Mouse (Mus musculus): ENCODE data around the gene Akap2. TPM values are rescaled to one million over a fixed set of nuclear protein-coding genes. Genes with fewer than 3 reads are reported as not detected.

The Akap2 gene
- polyA plus RNA-seq, 1 experiment from 2014 or later: 21.3 TPM

DNA sequence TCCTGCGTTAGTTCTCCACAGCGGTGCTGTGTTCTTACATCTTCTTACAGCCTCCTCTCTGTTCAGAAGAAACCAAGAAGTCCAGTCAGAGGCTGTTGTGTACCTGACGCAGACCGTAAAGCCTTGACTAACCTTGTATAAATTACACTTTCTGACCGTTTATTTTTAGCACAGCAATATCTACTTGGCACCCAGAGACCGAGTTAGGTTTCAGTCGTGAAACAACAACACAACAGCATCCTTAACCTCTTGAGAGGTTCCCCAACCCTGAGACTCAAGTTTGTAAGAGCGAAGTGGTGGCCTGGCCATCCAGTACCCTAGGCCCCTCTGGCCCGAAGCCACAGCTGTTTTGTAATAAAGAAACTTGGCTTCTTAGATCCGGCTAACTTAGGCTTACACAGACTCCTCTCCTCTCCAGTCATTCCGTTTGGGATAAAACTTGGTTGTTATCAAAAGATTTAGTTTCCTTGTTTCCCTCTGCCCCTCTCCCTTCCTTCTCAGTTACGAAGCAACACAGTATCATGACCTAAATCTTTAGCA is 32.7 kb upstream of the Akap2 start:
- peak overlapping the region; percentile 25; the same call in 1 of the 2 replicates for H3K27ac ChIP-seq (replicated peaks)
- H3K4me1 ChIP-seq: peaks cover 42% of the 10 kb centered on the region
- H3K27me3 ChIP-seq (replicated peaks; ENCODE audit: low read depth, poor library complexity, severe bottlenecking): no peaks in the 10 kb centered on the region
- H3K36me3 ChIP-seq (replicated peaks): 0 out of 2 replicates have a peak, but pooled peaks cover under 1% of the 10 kb centered on the region
- H3K4me3 ChIP-seq: no peak overlapping the region
- 74% methylated on average over 12 of the region's 12 CpGs for WGBS
- no peak for DNase-seq (ENCODE audit: low spot score)
- no peaks in the 10 kb centered on the region for H3K9me3 ChIP-seq

- Histone ChIP-seq H3K4me3 (no peak overlapping the region), H3K27me3 (replicated peaks; ENCODE audit: low read depth, poor library complexity, severe bottlenecking) (no peaks in the 10 kb centered on the region), H3K9me3 (no peaks in the 10 kb centered on the region), H3K27ac (replicated peaks) (no peak overlapping the region), H3K36me3 (replicated peaks) (peaks cover 5% of the 10 kb centered on the region; the same call in 1 of the 2 replicates), H3K4me1 (peaks cover 41% of the 10 kb centered on the region)
- no peak for DNase-seq (ENCODE audit: low spot score)
- 71% methylated on average over 3 of the region's 3 CpGs for WGBS
These were observed 30.7 kb upstream of the Akap2 start for GRCm38 (mm10) chr4:57686736-57687135.

GRCm38 (mm10) chr4:57687583-57687982 is 29.9 kb upstream of the Akap2 start:
- H3K27me3 ChIP-seq (replicated peaks; ENCODE audit: low read depth, poor library complexity, severe bottlenecking): no peaks in the 10 kb centered on the region
- no peak overlapping the region for H3K4me3 ChIP-seq
- 88% methylated on average over 3 of the region's 3 CpGs for WGBS
- H3K9me3 ChIP-seq: no peaks in the 10 kb centered on the region
- H3K36me3 ChIP-seq (replicated peaks): peaks cover 5% of the 10 kb centered on the region; the same call in 1 of the 2 replicates
- no peak overlapping the region for H3K27ac ChIP-seq (replicated peaks)
- peaks cover 38% of the 10 kb centered on the region for H3K4me1 ChIP-seq
- no peak for DNase-seq (ENCODE audit: low spot score)

- H3K9me3 ChIP-seq: no peaks in the 10 kb centered on the region
- WGBS: 71% methylated on average over 9 of the region's 9 CpGs
These were observed 29.3 kb upstream of the Akap2 start for GRCm38 (mm10) chr4:57688131-57688530.

GRCm38 (mm10) chr4:57690001-57690400 is 27.5 kb upstream of the Akap2 start:
- Histone ChIP-seq H3K4me1 (peaks cover 29% of the 10 kb centered on the region), H3K27me3 (replicated peaks; ENCODE audit: low read depth, poor library complexity, severe bottlenecking) (no peaks in the 10 kb centered on the region), H3K9me3 (no peaks in the 10 kb centered on the region), H3K27ac (replicated peaks) (no peak overlapping the region), H3K36me3 (replicated peaks) (peaks cover 5% of the 10 kb centered on the region; the same call in 1 of the 2 replicates), H3K4me3 (no peak overlapping the region)
- no peak for DNase-seq (ENCODE audit: low spot score)
- 70% methylated on average over 6 of the region's 6 CpGs for WGBS

More at GRCm38 (mm10) chr4:57688131-57688530, 29.3 kb upstream of the Akap2 start:
- Histone ChIP-seq H3K4me3 (no peak overlapping the region), H3K36me3 (replicated peaks) (peaks cover 5% of the 10 kb centered on the region; the same call in 1 of the 2 replicates), H3K4me1 (peaks cover 36% of the 10 kb centered on the region), H3K27me3 (replicated peaks; ENCODE audit: low read depth, poor library complexity, severe bottlenecking) (no peaks in the 10 kb centered on the region), H3K27ac (replicated peaks) (no peak overlapping the region)
- no peak for DNase-seq (ENCODE audit: low spot score)

DNA sequence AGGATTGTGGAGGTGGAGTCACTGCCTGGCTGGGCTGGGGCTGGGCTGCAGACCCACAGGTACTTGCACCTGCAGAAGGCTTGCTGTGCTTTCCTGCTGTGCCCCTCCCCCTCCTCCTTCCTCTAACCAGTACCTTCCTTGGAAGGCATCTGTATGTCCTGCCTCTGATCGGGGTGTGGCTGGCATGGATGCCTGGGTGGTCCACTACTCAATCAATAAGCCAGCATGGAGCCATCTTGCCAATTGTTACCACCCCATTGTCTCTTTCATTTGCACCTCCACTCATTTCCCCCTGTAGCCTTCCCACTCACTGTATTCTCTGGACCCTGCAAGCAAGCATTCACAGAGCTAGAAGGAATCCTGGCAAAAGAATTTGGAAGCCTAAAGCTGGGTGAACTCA is 26.7 kb upstream of the Akap2 start:
- 57% methylated on average over 1 of the region's 1 CpGs for WGBS
- DNase-seq (ENCODE audit: low spot score): no peak
- H3K27ac ChIP-seq (replicated peaks): 0 out of 2 replicates have a peak overlapping the region, but pooled peaks have one; percentile 4
- peaks cover 26% of the 10 kb centered on the region for H3K4me1 ChIP-seq
- H3K9me3 ChIP-seq: no peaks in the 10 kb centered on the region
- no peaks in the 10 kb centered on the region for H3K27me3 ChIP-seq (replicated peaks; ENCODE audit: low read depth, poor library complexity, severe bottlenecking)
- H3K36me3 ChIP-seq (replicated peaks): peaks cover 5% of the 10 kb centered on the region; the same call in 1 of the 2 replicates
- no peak overlapping the region for H3K4me3 ChIP-seq

GRCm38 (mm10) chr4:57694356-57695136 is 22.9 kb upstream of the Akap2 start:
- Histone ChIP-seq H3K9me3 (no peaks in the 10 kb centered on the region), H3K27me3 (replicated peaks; ENCODE audit: low read depth, poor library complexity, severe bottlenecking) (no peaks in the 10 kb centered on the region), H3K4me1 (peaks cover 14% of the 10 kb centered on the region), H3K36me3 (replicated peaks) (peaks cover 5% of the 10 kb centered on the region; the same call in 1 of the 2 replicates), H3K4me3 (no peak overlapping the region), H3K27ac (replicated peaks) (no peak overlapping the region)
- no peak for DNase-seq (ENCODE audit: low spot score)
- WGBS: 87% methylated on average over 5 of the region's 5 CpGs

DNA sequence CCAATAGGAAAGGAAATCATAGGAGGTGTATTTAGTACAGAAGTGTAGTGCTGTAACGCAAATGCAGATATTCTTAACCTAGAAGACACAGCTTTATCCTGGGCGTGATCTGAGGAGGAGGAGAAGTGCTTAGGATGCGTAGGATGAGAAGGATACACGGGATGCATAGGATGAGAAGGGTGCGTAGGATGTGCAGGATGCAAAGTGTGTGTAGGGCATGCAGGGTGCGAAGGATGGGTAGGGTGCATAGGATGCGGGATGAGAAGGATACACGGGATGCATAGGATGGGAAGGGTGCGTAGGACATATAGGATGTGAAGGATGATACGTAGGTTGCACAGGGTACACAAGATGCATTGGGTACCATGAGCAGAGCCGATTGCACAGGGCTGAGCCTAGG is 20.5 kb upstream of the Akap2 start:
- DNase-seq (ENCODE audit: low spot score): no peak
- H3K9me3 ChIP-seq: no peaks in the 10 kb centered on the region
- 97% methylated on average over 11 of the region's 11 CpGs for WGBS

DNA sequence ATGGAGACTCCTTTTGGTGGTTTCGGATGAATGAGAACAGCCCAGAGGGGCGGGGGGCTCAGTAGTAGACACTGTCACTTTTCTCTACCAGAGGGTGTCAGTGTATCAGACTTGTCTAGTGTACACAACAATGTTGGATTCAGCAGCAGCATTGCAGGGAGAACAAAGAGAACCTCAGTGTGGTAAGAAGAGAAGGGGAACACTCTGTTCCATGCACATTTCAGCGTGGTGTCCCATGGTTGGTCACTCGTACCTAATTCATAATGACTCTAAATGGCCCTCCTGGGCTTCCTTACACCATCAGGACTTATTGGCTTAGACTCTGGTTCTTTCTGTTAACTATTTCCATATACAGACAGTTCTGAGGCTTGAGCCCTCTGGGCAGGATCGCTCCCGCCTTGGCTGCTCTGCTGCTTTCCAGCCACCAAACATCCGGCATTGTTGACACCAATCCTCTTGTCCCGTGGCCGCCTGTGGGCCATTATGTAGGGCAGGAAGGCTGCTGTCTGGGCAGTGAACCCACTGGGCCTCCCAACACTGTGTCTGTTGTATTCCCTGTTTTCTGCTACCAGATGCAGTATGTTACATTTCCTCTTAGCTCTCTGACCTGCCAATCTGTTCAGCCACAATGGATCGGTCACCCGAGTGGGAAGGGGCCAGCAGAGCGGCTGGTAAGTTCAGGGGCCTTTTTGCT is 19.4 kb upstream of the Akap2 start:
- Histone ChIP-seq H3K27ac (replicated peaks) (peak overlapping the region; percentile 15; the same call in 1 of the 2 replicates), H3K36me3 (replicated peaks) (no peaks in the 10 kb centered on the region), H3K9me3 (no peaks in the 10 kb centered on the region), H3K4me1 (peaks cover 9% of the 10 kb centered on the region), H3K27me3 (replicated peaks; ENCODE audit: low read depth, poor library complexity, severe bottlenecking) (no peaks in the 10 kb centered on the region), H3K4me3 (no peak overlapping the region)
- DNase-seq (ENCODE audit: low spot score): peak; percentile 39
- 49% methylated on average over 12 of the region's 12 CpGs for WGBS

More for the DNA sequence above, 20.5 kb upstream of the Akap2 start:
- H3K27ac ChIP-seq (replicated peaks): no peak overlapping the region
- H3K27me3 ChIP-seq (replicated peaks; ENCODE audit: low read depth, poor library complexity, severe bottlenecking): no peaks in the 10 kb centered on the region
- no peak overlapping the region for H3K4me3 ChIP-seq
- peaks cover 9% of the 10 kb centered on the region for H3K4me1 ChIP-seq
- H3K36me3 ChIP-seq (replicated peaks): no peaks in the 10 kb centered on the region

DNA sequence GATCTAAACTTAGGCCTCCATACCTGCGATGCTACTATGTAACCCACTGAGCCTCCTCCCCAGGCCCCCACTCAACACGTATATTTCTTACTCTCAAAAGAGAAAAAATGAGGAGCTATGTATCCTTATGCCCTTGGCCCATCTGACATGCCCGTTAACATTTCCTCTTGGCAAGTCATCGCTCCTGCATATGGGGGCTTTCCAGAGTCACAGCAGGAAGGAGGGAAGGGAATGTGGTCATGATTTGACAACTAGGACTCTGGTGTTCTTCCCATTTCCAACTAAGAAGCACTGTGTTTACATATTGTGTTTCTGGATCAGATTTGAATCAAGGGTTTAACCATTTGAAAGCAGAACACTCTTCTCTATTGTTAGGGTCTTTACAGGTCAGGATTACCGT is 15.9 kb upstream of the Akap2 start:
- Histone ChIP-seq H3K27ac (replicated peaks) (no peak overlapping the region), H3K4me3 (no peak overlapping the region), H3K27me3 (replicated peaks; ENCODE audit: low read depth, poor library complexity, severe bottlenecking) (no peaks in the 10 kb centered on the region), H3K9me3 (no peaks in the 10 kb centered on the region), H3K4me1 (peaks cover 13% of the 10 kb centered on the region), H3K36me3 (replicated peaks) (no peaks in the 10 kb centered on the region)
- 88% methylated on average over 5 of the region's 5 CpGs for WGBS
- DNase-seq (ENCODE audit: low spot score): no peak

DNA sequence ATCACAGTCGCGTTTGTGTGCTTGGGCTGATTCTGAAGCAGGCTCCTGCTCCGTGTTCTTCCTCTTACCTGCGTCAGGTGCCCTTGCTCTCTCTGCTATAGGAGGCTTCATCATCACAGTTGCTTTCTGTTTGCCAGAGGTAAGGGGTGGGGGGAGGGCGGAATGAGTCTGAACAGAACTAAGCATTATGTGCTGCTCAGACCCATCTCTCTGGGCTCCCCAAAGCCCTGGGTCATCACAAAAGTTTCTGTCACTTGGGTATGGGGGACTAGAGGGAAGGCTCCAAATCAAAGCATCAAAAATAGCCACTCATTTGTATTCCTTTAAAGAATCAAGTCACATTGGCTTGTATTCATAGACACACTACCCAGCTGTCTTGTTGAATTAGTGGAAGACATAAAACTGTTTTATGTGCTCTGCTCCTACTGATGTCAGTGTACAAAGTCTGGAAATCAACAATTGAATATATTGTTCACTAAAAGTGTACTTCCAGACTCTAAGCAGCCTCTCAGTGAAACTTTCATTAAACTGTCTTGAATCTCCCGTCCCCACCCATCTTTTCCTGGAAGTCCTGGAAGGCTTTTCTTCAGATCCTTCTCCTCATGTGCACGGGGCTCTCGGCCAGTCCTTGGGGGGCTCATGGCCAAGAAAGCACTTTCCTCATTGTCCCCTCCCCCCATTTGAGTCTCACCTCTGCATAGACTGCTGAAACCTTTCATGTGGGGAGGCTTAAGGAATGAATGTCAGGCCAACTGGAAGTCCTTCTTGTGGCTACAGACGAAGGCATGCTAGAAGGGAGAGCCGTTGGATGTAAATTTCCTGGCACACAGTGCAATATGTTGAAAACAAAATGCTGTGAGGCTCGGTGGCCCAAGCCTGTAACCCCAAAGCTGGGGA is 13.6 kb upstream of the Akap2 start:
- DNase-seq (ENCODE audit: low spot score): no peak
- H3K36me3 ChIP-seq (replicated peaks): no peaks in the 10 kb centered on the region
- H3K27ac ChIP-seq (replicated peaks): no peak overlapping the region
- 85% methylated on average over 11 of the region's 11 CpGs for WGBS
- H3K4me1 ChIP-seq: 0 out of 2 replicates have a peak, but pooled peaks cover 4% of the 10 kb centered on the region
- no peaks in the 10 kb centered on the region for H3K9me3 ChIP-seq
- H3K4me3 ChIP-seq: no peak overlapping the region
- H3K27me3 ChIP-seq (replicated peaks; ENCODE audit: low read depth, poor library complexity, severe bottlenecking): no peaks in the 10 kb centered on the region

- Histone ChIP-seq H3K36me3 (replicated peaks) (peaks cover 3% of the 10 kb centered on the region; the same call in 1 of the 2 replicates), H3K9me3 (no peaks in the 10 kb centered on the region), H3K4me3 (no peak overlapping the region), H3K27me3 (replicated peaks; ENCODE audit: low read depth, poor library complexity, severe bottlenecking) (no peaks in the 10 kb centered on the region), H3K4me1 (0 out of 2 replicates have a peak, but pooled peaks cover 4% of the 10 kb centered on the region), H3K27ac (replicated peaks) (no peak overlapping the region)
- WGBS: 89% methylated on average over 7 of the region's 7 CpGs
- no peak for DNase-seq (ENCODE audit: low spot score)
These were observed 12.9 kb upstream of the Akap2 start for GRCm38 (mm10) chr4:57704575-57704974.

Data from embryonic facial prominence, embryonic 10.5 days (tissue).